Mouse (Mus musculus) midbrain, embryonic 13.5 days (tissue): ENCODE data around the gene Mapk10. TPM values are rescaled to one million over a fixed set of nuclear protein-coding genes. Genes with fewer than 3 reads are reported as not detected.

ENCODE experiments used
- ATAC-seq: fragments of 200-750 bp; cut with Nextera tagmentation; 2 replicates; pipeline ENCODE4 v1.8.0; 2017; ENCODE audit warnings: mild to moderate bottlenecking, moderate TSS enrichment, moderate library complexity
- H3K27ac ChIP-seq: fragments of 300-500 bp; sonication (generic); 2 replicates; pipeline ENCODE4 v1.5.1; 2015; ENCODE audit warnings: inconsistent platforms, mild to moderate bottlenecking, moderate library complexity
- H3K27me3 ChIP-seq: fragments of 300-500 bp; sonication (generic); 2 replicates; pipeline ENCODE4 v1.6.1; 2015; ENCODE audit warnings: mild to moderate bottlenecking, inconsistent platforms
- H3K36me3 ChIP-seq: fragments of 300-500 bp; sonication (generic); 2 replicates; pipeline ENCODE4 v1.6.1; 2015; ENCODE audit warnings: mild to moderate bottlenecking, inconsistent platforms
- H3K4me1 ChIP-seq: fragments of 300-500 bp; sonication (generic); replicated peaks from 2 replicates; pipeline ENCODE4 v1.6.1; 2015; ENCODE audit warnings: inconsistent platforms
- H3K4me2 ChIP-seq: fragments of 300-500 bp; sonication (generic); replicated peaks from 2 replicates; pipeline ENCODE4 v1.6.1; 2015; ENCODE audit warnings: moderate library complexity, mild to moderate bottlenecking, inconsistent platforms
- H3K4me3 ChIP-seq: fragments of 300-500 bp; sonication (generic); replicated peaks from 2 replicates; pipeline ENCODE4 v1.5.1; 2015; ENCODE audit warnings: mild to moderate bottlenecking, inconsistent platforms
- H3K9ac ChIP-seq: fragments of 300-500 bp; sonication (generic); replicated peaks from 2 replicates; pipeline ENCODE4 v1.6.1; 2015; ENCODE audit warnings: mild to moderate bottlenecking, inconsistent platforms
- H3K9me3 ChIP-seq: fragments of 300-500 bp; sonication (generic); 2 replicates; pipeline ENCODE4 v1.6.1; 2016; ENCODE audit warnings: mild to moderate bottlenecking, inconsistent platforms
- WGBS: fragments of 180-500 bp; shearing (Covaris S2); methylation state at CpG from one replicate; pipeline ENCODE4 v1.1.7; 2015; 5-methylcytosine and 5-hydroxymethylcytosine counted together
- polyA plus RNA-seq: library from polyadenylated mRNA; unstranded; fragments of >200 nt; fragmentation: Nextera tagmentation; extraction: Ambion mirVana; gene quantifications from 2 replicates; pipeline ENCODE4 v1.2.1, GENCODE M21; 2015

Gene Mapk10
- polyA plus RNA-seq, 1 experiment from 2014 or later, result 104 TPM

DNA sequence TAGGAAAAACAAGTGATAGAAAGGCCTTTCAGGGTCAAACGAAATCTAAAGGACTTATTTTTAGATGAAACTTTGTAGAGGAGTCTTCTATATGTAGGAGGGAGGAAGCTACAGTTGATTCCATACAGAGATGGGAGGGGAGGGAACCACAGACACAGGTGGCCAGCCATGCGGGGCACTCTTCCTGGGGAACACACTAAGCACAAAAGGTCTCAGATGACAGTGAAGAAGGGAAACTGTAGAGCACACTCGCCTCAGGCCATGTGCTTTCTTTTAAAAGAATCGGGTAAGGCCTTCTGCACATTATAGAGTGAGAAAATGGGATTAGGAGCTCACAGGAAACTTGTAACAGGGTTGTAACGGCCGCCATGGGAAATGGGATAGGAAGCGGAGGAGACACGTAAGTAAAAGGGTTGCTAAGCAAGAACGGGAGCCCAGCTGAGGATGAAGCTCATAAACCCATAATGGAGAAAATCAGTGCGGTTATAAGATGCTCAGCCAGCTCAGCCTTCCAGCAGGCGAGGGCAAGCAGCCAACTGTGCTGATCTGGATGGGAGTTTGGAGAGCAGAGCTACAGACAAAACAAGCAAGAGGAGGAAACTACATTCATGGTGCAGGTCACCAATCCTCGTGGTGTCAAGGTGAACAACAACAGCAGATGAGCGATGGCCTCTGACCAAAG lies 182.1 kb downstream of the Mapk10 start:
- no peaks in the 10 kb centered on the region for H3K36me3 ChIP-seq
- H3K4me3 ChIP-seq, result no peak overlapping the region
- 0 out of 2 replicates have a peak, but pooled peaks have one; percentile 24 for ATAC-seq
- peaks cover 15% of the 10 kb centered on the region; the same call in 1 of the 2 replicates for H3K4me1 ChIP-seq
- 53% methylated on average over 13 of the region's 13 CpGs for WGBS
- no peak overlapping the region for H3K9ac ChIP-seq
- H3K27me3 ChIP-seq, result no peaks in the 10 kb centered on the region
- 0 out of 2 replicates have a peak overlapping the region, but pooled peaks have one; percentile 39 for H3K27ac ChIP-seq
- no peak overlapping the region for H3K4me2 ChIP-seq
- H3K9me3 ChIP-seq, result 0 out of 2 replicates have a peak, but pooled peaks cover 3% of the 10 kb centered on the region

DNA sequence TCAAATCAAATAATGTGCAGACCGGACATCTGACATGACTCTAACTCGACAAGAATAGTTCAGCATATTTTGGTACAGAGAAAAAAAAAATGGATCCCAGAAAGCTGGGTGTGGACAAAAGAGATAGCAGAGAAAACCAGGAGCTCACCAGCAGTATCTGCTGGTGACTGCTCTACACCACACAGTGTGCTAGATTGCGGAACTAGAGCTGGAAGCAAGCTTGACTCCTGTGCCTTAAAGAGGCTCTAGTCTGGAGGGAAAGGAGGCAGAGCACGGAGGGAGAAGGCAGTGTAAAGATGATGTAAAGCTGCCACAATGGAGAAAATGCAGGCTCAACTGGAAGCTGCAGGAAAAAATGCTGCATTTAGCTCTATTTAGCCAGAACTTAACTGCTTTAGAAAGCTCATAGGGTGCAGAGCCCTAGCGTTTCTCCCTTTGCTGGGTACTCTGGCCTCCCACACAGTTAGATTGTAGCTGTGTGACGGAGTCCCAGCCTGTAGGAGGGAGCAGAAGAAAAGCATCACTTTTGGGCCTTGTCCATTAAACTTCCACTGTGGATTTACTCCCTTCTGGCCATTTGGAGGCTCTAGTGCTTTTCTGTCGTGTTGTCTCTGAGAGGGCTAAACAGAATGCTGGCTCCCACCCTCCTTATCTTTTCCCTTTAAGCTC lies 188.5 kb downstream of the Mapk10 start:
- WGBS, result 66% methylated on average over 7 of the region's 7 CpGs
- Histone ChIP-seq H3K27ac (peak overlapping the region; percentile 41), H3K9ac (no peak overlapping the region), H3K4me3 (no peak overlapping the region), H3K9me3 (0 out of 2 replicates have a peak, but pooled peaks cover 3% of the 10 kb centered on the region), H3K4me2 (no peak overlapping the region), H3K36me3 (no peaks in the 10 kb centered on the region), H3K4me1 (peaks cover 46% of the 10 kb centered on the region), H3K27me3 (no peaks in the 10 kb centered on the region)
- ATAC-seq, result no peak

DNA sequence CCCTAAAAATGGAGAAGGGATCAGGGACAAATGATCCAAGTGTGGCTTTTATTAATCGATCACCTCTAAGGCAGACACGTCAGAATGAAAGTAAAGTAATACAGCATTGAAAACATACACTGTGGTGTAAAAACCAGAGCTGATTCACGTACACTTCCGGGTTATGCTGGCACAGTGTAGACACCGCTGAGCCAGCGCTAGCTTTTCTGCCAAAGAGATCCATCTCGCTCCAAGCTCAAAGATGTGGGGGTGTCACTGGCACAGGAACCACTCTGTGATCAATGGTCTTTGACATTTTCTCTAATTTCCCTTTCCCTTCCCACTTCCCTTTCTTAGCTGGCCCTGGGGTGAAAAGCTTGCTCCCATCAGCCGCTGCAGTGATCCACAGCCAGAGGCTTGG lies 189.7 kb downstream of the Mapk10 start:
- Histone ChIP-seq H3K27me3 (no peaks in the 10 kb centered on the region), H3K4me3 (no peak overlapping the region), H3K27ac (peak overlapping the region; percentile 54), H3K4me2 (no peak overlapping the region), H3K4me1 (peaks cover 46% of the 10 kb centered on the region), H3K9ac (no peak overlapping the region), H3K36me3 (no peaks in the 10 kb centered on the region; the same call in 1 of the 2 replicates), H3K9me3 (0 out of 2 replicates have a peak, but pooled peaks cover 3% of the 10 kb centered on the region)
- WGBS, result 77% methylated on average over 8 of the region's 8 CpGs
- peak; percentile 73 for ATAC-seq

DNA sequence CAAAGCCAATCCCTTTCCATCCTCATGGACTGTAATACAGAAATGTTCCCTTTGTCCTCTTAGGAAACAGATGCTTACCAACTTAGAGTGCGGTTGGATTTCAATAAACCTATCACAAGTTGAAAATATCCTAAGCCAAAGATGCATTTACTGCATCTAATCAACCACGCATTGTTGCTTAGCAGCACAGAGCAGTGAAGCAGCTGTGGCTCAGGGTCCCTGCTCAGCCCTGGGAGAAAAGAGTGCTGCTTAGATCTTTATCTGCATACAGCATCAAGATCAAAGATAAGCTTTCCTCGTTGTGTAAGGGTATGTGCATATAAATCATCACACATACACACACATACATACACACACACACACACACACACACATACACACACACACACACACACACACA lies 190.2 kb downstream of the Mapk10 start:
- Histone ChIP-seq H3K4me3 (no peak overlapping the region), H3K27ac (peak overlapping the region; percentile 54), H3K27me3 (no peaks in the 10 kb centered on the region), H3K36me3 (no peaks in the 10 kb centered on the region; the same call in 1 of the 2 replicates), H3K4me2 (no peak overlapping the region), H3K9ac (no peak overlapping the region), H3K4me1 (peaks cover 46% of the 10 kb centered on the region), H3K9me3 (0 out of 2 replicates have a peak, but pooled peaks cover 3% of the 10 kb centered on the region)
- ATAC-seq, result peak; percentile 89
- 21% methylated on average over 3 of the region's 3 CpGs for WGBS

DNA sequence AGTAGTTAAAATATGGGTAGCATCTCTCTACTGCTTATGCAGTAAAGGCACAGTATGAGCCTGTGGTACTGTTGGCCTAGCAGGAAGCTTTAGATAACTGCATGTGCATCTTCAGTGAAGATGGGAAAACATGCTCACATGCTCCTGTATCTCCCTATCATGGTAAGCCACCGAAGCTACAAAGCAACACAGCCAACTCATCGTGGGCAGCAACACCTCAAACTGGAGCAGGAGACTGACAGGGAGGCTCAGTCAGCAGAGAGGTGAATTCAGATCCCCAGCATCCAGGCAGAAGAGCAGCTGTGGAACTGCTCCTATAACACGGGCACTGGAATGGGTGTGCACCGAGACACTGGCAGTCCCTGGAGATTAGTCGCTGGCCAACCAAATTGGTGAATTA lies 191.0 kb downstream of the Mapk10 start:
- ATAC-seq, result no peak
- Histone ChIP-seq H3K27me3 (no peaks in the 10 kb centered on the region), H3K36me3 (no peaks in the 10 kb centered on the region; the same call in 1 of the 2 replicates), H3K4me1 (peaks cover 46% of the 10 kb centered on the region), H3K27ac (no peak overlapping the region), H3K9me3 (0 out of 2 replicates have a peak, but pooled peaks cover 3% of the 10 kb centered on the region), H3K4me2 (no peak overlapping the region), H3K4me3 (no peak overlapping the region), H3K9ac (no peak overlapping the region)
- 72% methylated on average over 5 of the region's 5 CpGs for WGBS

DNA sequence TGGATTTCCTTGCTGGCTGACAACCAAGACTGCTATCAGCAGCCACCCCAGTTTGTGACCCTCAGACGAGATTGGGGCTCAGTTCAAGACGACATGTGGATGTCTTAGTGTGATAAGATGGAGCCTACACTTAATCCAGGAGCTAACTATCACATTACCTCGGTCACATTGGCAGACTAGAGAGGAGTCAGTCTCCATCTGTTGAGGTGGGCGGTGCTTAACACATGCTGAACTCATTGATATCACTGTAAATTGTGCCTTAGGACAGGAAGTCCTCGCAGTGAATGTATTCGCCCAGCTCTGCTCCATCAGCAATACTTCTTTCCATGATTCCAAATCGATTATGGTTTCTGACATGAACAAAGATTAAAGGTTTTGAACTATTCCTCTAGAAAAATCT lies 193.5 kb downstream of the Mapk10 start:
- 87% methylated on average over 7 of the region's 7 CpGs for WGBS
- Histone ChIP-seq H3K4me3 (no peak overlapping the region), H3K27ac (no peak overlapping the region), H3K27me3 (no peaks in the 10 kb centered on the region), H3K9me3 (no peaks in the 10 kb centered on the region), H3K9ac (no peak overlapping the region), H3K4me1 (peaks cover 47% of the 10 kb centered on the region), H3K36me3 (no peaks in the 10 kb centered on the region; the same call in 1 of the 2 replicates), H3K4me2 (no peak overlapping the region)
- ATAC-seq, result no peak

DNA sequence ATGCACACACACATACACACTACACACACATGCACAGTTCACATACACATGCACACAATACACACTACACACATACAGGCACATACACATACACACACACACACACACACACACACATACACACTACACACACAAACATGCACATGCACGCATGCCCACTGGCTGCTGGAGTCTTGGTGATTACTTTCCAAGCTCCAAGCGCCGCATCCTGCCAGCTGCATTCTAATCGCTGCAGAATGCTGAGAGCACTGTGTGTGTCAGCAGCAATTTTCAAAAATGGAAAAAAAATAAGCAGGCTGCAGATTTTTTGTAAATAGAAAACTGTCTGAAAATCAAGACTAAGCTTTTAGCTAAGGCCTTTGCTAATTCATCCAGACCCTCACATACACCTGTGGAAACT lies 196.8 kb downstream of the Mapk10 start:
- peaks cover 19% of the 10 kb centered on the region for H3K4me1 ChIP-seq
- H3K4me2 ChIP-seq, result no peak overlapping the region
- H3K36me3 ChIP-seq, result no peaks in the 10 kb centered on the region; the same call in 1 of the 2 replicates
- peak; percentile 48; the same call in 1 of the 2 replicates for ATAC-seq
- no peak overlapping the region for H3K9ac ChIP-seq
- WGBS, result 88% methylated on average over 4 of the region's 4 CpGs
- no peak overlapping the region for H3K4me3 ChIP-seq
- H3K27ac ChIP-seq, result peak overlapping the region; percentile 52
- H3K27me3 ChIP-seq, result no peaks in the 10 kb centered on the region
- H3K9me3 ChIP-seq, result no peaks in the 10 kb centered on the region

DNA sequence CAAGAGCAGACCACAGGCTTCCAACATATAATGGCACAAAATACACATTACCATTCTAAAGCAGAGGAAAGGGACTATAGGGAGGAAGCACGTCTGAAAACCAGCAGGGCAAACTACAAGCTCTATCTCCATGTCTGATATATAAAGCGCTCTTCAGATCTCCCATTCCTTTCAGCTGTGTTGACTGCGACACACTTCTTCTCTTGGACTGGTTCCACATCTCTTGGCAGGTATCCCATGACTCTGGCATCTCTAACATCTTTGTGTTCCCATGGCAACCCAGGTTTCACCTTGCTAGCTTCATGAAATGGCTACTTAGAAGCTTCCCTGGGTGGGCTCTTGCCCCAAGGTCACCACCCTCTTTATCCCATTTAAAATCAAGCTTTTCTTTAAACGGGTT lies 202.2 kb downstream of the Mapk10 start:
- Histone ChIP-seq H3K27me3 (no peaks in the 10 kb centered on the region), H3K4me2 (no peak overlapping the region), H3K4me3 (no peak overlapping the region), H3K36me3 (peaks cover 4% of the 10 kb centered on the region; the same call in 1 of the 2 replicates), H3K9me3 (no peaks in the 10 kb centered on the region), H3K27ac (no peak overlapping the region), H3K9ac (no peak overlapping the region), H3K4me1 (no peaks in the 10 kb centered on the region)
- no peak for ATAC-seq
- WGBS, result 67% methylated on average over 4 of the region's 4 CpGs

DNA sequence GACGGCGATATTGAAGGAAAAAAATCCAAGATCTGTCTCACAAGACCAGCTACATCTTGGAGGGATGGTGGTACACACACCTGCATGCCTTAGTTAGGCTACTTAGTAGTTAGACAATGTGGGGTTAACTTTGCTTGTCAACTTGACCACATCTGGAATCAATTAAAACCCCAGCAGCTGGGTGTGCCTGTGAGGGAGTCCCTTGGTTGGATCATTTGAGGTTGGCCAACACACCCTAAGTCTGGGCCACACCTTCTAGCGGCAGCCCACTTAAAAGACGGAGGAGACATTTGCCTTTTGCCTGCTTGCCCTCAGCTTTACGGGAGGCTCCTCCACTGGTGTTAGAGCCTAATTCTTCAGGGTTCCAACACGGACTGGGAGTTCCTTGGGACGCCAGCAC lies 209.0 kb downstream of the Mapk10 start:
- Histone ChIP-seq H3K36me3 (no peaks in the 10 kb centered on the region), H3K27ac (no peak overlapping the region), H3K27me3 (no peaks in the 10 kb centered on the region), H3K9me3 (no peaks in the 10 kb centered on the region), H3K4me1 (peaks cover 6% of the 10 kb centered on the region; the same call in 1 of the 2 replicates), H3K9ac (no peak overlapping the region), H3K4me3 (no peak overlapping the region), H3K4me2 (no peak overlapping the region)
- 68% methylated on average over 7 of the region's 7 CpGs for WGBS
- no peak for ATAC-seq

DNA sequence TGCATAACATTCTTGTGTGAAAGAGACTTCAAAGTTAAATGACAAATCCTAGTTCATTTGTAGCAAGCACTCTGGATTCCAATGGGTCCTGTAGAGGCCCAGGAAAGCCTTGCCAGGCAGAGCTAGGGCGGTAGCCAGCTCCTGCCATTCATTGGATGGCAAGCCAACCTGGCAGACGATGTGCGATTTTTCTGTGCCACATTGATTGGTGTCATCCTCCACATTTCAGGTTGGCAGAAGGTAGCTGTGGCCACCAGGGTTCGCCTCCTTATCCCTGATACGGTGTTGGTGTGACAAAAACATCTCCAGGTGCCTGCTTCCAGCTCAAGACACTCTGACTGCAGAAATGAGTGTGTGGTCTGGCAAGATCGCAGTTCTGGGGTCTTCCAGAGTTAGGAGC lies 210.6 kb downstream of the Mapk10 start:
- Histone ChIP-seq H3K36me3 (no peaks in the 10 kb centered on the region), H3K4me2 (no peak overlapping the region), H3K27ac (no peak overlapping the region), H3K9ac (no peak overlapping the region), H3K27me3 (no peaks in the 10 kb centered on the region), H3K9me3 (no peaks in the 10 kb centered on the region), H3K4me1 (peaks cover 6% of the 10 kb centered on the region; the same call in 1 of the 2 replicates), H3K4me3 (no peak overlapping the region)
- no peak for ATAC-seq
- WGBS, result 96% methylated on average over 6 of the region's 6 CpGs

DNA sequence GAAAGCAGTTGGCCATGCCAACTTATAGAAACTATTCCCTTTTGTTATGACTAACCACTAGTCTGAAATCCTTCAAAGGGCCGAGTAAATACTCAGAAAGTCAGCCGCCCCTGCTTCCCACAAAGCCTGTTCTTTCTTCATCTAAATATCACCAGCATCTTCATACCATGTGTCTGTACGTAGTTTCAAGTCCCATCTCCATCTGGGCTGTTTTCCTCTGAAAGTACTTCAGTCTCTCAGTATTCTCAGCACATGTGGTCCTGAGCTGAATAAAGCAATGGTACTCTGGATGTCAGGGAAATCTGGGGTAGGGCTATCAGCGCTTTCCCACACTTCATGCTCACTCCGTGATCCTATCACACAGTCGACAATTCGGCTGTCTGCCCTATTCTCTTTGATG lies 212.6 kb downstream of the Mapk10 start:
- H3K9ac ChIP-seq, result no peak overlapping the region
- H3K4me3 ChIP-seq, result no peak overlapping the region
- WGBS, result 79% methylated on average over 7 of the region's 7 CpGs
- peaks cover 6% of the 10 kb centered on the region; the same call in 1 of the 2 replicates for H3K4me1 ChIP-seq
- no peak overlapping the region; the same call in 1 of the 2 replicates for H3K27ac ChIP-seq
- no peaks in the 10 kb centered on the region for H3K27me3 ChIP-seq
- no peaks in the 10 kb centered on the region for H3K9me3 ChIP-seq
- no peak for ATAC-seq
- no peak overlapping the region for H3K4me2 ChIP-seq
- H3K36me3 ChIP-seq, result 0 out of 2 replicates have a peak, but pooled peaks cover 5% of the 10 kb centered on the region

DNA sequence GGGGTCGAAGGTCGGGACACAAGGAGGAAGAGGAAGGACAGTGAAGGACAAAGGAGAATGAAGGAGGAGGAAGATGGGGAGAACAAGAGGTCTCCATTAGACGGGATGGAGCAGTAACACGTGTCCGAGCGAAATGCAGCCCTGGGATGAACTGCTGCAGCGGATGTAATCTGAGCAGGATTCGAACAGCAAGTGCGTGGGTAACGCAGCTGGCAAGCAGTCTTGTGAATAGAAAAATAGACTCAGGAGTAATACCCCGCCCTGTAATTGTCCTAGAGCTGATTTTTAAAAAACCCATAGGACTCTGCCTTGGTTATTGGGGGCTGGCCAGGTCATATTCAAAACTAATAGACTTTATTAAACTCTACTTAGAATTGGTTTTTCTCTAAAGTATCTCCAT lies 213.2 kb downstream of the Mapk10 start:
- H3K9me3 ChIP-seq, result no peaks in the 10 kb centered on the region
- H3K9ac ChIP-seq, result no peak overlapping the region
- no peak overlapping the region for H3K4me2 ChIP-seq
- ATAC-seq, result no peak
- H3K4me1 ChIP-seq, result peaks cover 6% of the 10 kb centered on the region; the same call in 1 of the 2 replicates
- no peaks in the 10 kb centered on the region for H3K27me3 ChIP-seq
- H3K36me3 ChIP-seq, result 0 out of 2 replicates have a peak, but pooled peaks cover 5% of the 10 kb centered on the region
- no peak overlapping the region for H3K4me3 ChIP-seq
- no peak overlapping the region for H3K27ac ChIP-seq
- WGBS, result 81% methylated on average over 11 of the region's 11 CpGs
